Mouse (Mus musculus) adrenal gland, postnatal 10 days (tissue): ENCODE data around the gene Mapk12. TPM values are rescaled to one million over a fixed set of nuclear protein-coding genes. Genes with fewer than 3 reads are reported as not detected.

ENCODE experiments used
- DNase-seq: peaks from one replicate; pipeline ENCODE4 v3.0.0; 2021; ENCODE audit warnings: mixed read lengths
- microRNA-seq: library from miRNA; unstranded; fragments of <30 nt; microRNA quantifications from one replicate; pipeline ENCODE4 v1.2.0, GENCODE M21; 2021
- total RNA-seq, 2 experiments: library from RNA; stranded (reverse); gene quantifications; 2 replicates each; pipeline ENCODE4 v1.2.3; 2021

Gene Mapk12
- total RNA-seq, 2 experiments from 2014 or later: 10.1 to 19.3 TPM

DNA sequence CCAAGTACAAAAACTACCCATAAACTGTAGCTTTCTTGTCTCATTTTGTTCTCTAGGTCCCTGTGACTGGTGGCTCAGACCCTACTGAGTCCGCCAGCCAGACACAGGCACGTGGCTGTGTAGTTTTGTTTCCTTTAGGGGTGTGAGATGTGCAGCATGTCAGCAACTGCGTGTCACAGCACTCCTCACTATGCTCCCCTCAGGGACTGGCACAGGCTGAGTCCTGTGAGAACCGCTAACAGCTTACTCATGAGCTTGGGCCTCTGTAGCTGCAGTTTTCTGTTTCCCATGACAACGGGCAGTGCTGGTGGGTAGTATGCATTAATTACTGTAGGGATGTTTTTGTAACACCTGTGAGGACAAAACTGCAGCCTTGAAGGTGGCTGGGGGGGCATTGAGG lies 48.3 kb downstream of the Mapk12 start:
- DNase-seq: no peak

GRCm38 (mm10) chr15:89090662-89091061 lies 49.8 kb downstream of the Mapk12 start:
- no peak for DNase-seq

GRCm38 (mm10) chr15:89089248-89090051 lies 51.1 kb downstream of the Mapk12 start:
- DNase-seq: peak; percentile 67

GRCm38 (mm10) chr15:89088607-89089247 lies 51.8 kb downstream of the Mapk12 start, which contains the start of gene Selenoo:
Gene Selenoo, plus strand, starts transcription at chr15:89089084.
- peak; percentile 95 for DNase-seq

DNA sequence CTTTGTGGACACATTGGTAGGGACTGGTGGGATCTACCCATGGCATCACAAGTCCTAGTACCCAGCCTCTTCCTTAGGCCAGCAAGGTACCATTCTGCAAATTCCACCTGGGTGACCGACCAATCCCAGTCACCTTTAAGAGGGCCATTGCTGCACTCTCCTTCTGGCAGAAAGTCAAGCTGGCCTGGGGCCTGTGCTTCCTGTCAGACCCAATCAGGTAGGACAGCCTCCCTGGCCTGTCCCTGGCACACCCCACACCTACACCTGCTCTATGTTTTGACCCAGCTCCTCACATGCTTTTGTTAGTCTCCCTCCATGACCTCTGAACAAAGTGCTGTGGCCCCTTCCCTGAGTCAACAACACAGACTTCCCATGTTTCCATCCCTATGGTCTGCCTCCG lies 55.7 kb downstream of the Mapk12 start:
- DNase-seq: no peak

- no peak for DNase-seq
Measured at GRCm38 (mm10) chr15:89083906-89084305, 56.6 kb downstream of the Mapk12 start.

Small RNAs within 50 kb of the gene (microRNA-seq; reads per million reads assigned to microRNA genes)
- gene Mir6958 (not detected), gene Mir7118 (not detected)

Other genes with a start within 250 kb of the Mapk12 start
- not detected for gene Ttll8, start 186.3 kb downstream of the Mapk12 start, total RNA-seq
- under 1 TPM in 1 of 2 experiments, not detected in 1; 0.09 TPM for gene Mlc1, start 161.7 kb downstream of the Mapk12 start, total RNA-seq
- not detected for gene Mov10l1, start 157.8 kb downstream of the Mapk12 start, total RNA-seq
- 1 to 10 TPM; 1.5 to 1.9 TPM for gene Panx2, start 81.0 kb downstream of the Mapk12 start, total RNA-seq
- gene Trabd, start 65.6 kb downstream of the Mapk12 start, total RNA-seq: 10 to 100 TPM; 42.9 to 48.5 TPM
- gene Selenoo, start 51.6 kb downstream of the Mapk12 start, total RNA-seq: 10 to 100 TPM; 29.8 to 29.9 TPM
- 10 to 100 TPM; 13.5 to 18.6 TPM for gene Tubgcp6, start 17.6 kb downstream of the Mapk12 start, total RNA-seq
- gene Hdac10, start 12.0 kb downstream of the Mapk12 start, total RNA-seq: 10 to 100 TPM; 10.5 to 17.8 TPM
- gene Mapk11, start 8.9 kb upstream of the Mapk12 start, total RNA-seq: 1 to 10 TPM; 5.1 to 7.3 TPM
- gene Plxnb2, start 40.1 kb upstream of the Mapk12 start, total RNA-seq: 100 to 1,000 TPM in 1 of 2 experiments, 10 to 100 TPM in 1; 96.8 to 105 TPM
- 1 to 10 TPM; 4.7 to 7.4 TPM for gene Dennd6b, start 55.8 kb upstream of the Mapk12 start, total RNA-seq
- 10 to 100 TPM; 41.8 to 52.0 TPM for gene Ppp6r2, start 70.8 kb upstream of the Mapk12 start, total RNA-seq
- 10 to 100 TPM; 80.3 to 85.7 TPM for gene Sbf1, start 174.6 kb upstream of the Mapk12 start, total RNA-seq
- gene Adm2, start 182.0 kb upstream of the Mapk12 start, total RNA-seq: not detected
- gene Miox, start 193.7 kb upstream of the Mapk12 start, total RNA-seq: 1 to 10 TPM; 1.8 to 3.3 TPM
- 10 to 100 TPM; 38.6 to 41.9 TPM for gene Lmf2, start 215.0 kb upstream of the Mapk12 start, total RNA-seq
- gene Ncaph2, start 215.0 kb upstream of the Mapk12 start, total RNA-seq: 100 to 1,000 TPM in 1 of 2 experiments, 10 to 100 TPM in 1; 89.2 to 103 TPM
- 10 to 100 TPM; 34.7 to 43.7 TPM for gene Sco2, start 233.1 kb upstream of the Mapk12 start, total RNA-seq
- 1 to 10 TPM; 3.4 to 9.8 TPM for gene Tymp, start 236.3 kb upstream of the Mapk12 start, total RNA-seq
- gene Odf3b, start 238.6 kb upstream of the Mapk12 start, total RNA-seq: 1 to 10 TPM; 1.4 to 1.5 TPM
- gene Klhdc7b, start 244.2 kb upstream of the Mapk12 start, total RNA-seq: under 1 TPM in 1 of 2 experiments, not detected in 1; 0.06 TPM